Mouse (Mus musculus) spleen, postnatal 10 days (tissue): Measurements from ENCODE around the gene Nenf.

ENCODE experiments used
- DNase-seq, 2 experiments: peaks; one replicate each; pipeline ENCODE4 v3.0.0; 2021 to 2022; ENCODE audit warnings: low spot score in 2 of 2

The Nenf gene

DNA sequence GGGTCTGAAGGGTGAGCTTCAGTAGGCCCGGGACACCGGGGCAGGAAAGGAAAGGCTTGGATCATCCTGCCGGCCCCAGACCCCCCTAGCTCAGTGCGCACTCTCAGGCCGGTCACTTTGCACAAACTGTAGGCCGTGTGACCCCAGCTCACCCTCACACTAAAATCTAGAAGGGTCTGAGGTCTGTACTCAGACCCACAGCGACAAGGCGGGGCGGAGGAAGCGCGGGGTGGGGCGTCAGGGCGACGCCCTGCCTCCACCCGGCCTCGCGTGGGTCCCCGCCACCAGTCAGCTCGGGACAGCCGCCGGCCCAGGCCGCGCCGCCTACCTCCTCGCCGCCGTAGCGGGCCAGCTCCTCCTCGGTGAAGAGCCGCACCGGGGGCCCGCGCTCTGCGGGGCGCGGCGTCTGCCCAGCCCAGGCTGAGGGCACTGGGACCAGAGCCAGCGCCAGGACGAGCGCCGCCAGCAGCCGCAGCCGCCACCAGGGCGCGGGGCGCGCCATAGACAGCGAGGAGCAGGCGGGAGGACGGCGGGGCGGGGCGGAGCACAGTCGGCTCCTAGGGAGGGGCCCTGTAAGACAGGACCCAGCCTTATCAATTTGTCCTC is at the start of gene Nenf:
Gene Nenf (minus strand): TSS at position 604 of the 606 bp plus-strand sequence.
- DNase-seq = peak; percentile 91 to 92

GRCm38 (mm10) chr1:191364477-191364876 is 46.5 kb upstream of the Nenf start:
- DNase-seq = no peak

DNA sequence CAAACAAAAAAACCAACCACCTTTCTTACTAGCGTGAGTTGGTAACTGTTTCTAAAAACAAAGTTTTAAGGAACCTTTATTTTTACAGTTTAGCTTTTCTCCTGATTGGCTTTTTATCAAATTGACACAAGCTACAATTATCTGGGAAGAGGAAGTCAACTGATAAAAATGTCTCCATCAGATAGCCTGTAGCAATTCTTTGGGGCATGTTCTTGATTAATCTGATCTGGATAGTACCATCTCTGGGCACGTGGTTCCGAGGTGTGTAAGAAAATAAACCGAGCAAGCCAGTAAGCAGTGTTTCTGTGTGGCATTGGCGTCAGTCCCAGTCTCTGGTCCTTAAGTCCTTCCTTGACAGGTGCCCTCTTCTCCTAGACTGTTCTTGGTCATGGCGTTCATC is 44.4 kb upstream of the Nenf start:
- no peak for DNase-seq

DNA sequence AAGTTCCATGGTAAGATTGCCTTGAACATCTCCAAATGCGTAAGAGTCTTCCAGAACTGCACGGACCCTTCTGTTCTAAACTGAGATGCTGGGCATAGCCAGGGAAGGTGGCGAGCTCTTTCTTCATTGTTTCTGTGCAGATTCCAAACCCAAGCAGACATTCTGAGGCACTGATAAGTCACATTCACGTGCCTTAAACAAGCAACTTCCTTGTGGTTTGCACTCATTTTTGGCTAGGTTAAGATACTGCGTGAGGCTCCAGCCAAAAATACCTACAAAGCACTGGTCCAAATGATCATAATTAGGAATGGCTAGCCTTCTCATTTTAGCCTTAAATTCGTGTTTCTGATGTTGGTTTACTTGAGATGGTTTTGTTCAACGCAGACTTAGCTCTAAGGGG is 41.5 kb upstream of the Nenf start:
- DNase-seq = no peak

DNA sequence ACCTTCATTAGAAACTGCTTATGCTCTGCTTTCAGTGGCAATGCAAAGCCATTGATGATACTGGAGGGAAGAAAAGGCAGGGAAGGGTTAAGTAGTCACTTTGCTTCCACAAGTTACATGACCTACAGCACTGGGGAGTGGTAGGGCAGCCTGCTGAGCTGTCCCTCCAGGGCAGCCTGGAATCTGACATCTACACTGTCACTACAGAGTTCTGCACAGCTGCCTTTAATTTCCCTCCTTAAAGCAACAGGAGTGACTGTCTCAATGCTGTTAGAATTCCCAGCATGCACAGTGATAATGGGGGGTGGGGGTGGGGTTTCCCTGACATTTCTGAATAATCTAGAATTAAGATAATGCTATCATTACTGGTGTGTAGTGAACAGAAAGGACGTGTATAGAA is 38.9 kb upstream of the Nenf start:
- no peak for DNase-seq

GRCm38 (mm10) chr1:191353836-191354235 is 35.8 kb upstream of the Nenf start:
- no peak for DNase-seq

DNA sequence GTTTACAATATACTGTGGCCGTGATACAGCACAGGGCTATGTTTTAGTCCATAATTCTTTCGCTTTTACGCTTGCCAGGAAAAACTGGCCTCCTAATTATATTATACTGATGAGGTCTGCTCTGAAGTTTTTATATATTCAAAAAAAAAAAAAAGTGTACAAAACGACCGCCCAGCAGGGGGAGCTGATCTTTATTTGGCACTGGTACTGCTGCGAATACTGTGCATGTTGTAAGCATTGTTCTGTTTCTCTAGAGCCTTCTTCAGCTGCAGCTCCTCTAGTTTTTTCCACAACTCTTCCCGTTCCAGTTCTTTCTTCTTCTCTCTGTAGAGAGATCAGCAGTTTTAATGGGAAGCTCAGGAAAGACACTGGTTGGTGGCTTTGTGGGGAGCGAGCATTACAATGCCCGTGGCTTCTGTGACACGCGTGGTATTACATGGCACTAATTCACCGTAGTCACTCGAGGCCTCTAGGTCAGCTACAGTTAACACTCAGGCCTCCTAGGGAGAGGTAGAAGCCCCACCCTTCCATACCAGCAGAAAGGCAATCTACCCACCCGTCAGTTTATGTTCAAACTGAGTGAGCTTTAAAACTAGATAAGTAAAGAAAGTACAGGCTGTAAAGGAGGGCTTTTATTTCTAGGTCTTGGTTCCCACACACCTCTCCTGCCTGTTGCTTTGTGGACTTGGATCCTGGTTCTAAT is 34.9 kb upstream of the Nenf start:
- peak in 1 of 2 experiments; percentile 78 for DNase-seq

DNA sequence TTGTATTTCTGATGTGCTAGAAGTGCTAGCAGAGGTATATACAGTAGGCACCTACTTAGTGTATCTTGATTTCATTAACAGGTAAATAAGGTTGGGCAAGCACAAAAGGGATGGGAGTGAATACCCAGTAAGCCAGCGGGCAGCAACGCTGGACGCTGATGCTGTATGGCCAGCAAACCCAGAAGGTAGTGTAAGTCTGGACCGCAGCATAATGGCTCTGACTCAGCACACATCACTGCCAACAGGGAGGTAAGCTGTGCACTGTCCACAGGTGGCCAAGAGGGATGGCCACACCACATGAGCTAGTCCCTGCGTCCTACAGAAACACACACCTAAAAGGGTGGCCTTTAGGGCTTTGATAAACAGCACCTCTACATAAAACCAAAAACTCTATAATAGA is 32.4 kb upstream of the Nenf start:
- no peak for DNase-seq

GRCm38 (mm10) chr1:191349486-191350037 is 31.6 kb upstream of the Nenf start:
- DNase-seq = no peak

DNA sequence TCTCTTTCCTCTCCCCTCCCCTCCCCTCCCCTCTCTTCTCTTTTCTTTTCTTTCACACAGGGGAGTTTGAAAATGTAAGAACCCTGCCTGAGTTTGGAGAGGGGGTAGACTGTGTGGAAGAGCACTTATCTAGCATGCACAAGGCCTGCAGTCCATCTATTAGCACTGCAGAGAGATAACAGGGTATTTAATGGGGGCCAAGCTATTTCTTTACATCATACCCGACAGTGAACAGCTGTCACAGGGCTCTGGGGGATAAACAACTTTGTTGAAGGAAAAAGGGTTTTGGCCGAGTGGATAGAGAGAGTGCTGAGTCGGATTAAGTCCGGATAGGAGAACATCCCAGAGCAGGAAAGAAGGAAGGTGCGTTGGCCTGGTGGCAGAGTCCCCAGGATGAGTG is 31.0 kb upstream of the Nenf start:
- DNase-seq = no peak

DNA sequence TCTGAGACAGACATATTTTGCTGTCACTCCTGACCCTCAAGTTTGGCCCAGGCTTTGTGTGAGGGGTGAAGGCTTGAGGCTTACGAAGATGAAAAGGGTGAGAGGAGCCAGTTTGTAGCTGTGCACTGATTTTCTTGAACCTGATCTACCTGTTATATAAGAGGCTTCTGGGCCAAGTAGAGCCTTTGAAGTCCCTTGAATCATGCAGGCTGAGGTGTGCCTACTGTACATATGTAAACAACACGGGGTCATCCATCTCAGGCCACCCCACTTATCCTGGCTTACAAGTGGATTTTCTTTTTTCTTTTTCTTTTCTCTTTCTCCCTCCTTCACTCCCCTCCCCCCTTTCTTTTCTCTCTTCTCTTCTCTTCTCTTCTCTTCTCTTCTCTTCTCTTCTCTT is 30.6 kb upstream of the Nenf start:
- DNase-seq = no peak

DNA sequence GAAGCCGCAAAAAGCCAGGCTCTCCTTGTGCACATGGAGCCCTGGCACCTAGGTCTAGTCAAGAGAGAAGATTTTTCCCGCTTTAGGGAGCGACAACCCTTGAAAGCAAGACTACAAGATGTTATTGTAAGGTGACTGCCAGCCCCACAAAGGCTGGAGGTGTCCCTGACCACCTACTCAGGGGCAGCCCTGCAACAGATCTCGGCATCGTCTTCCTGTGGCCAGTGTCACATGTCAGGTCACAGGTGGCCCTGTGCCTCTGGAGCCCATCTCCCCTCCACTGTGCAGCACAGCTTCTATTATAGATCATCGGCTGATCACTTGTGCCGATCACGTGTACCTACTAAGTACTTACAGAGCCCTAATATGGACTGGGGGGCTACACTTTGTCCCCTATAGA is 29.6 kb upstream of the Nenf start:
- DNase-seq = no peak

- DNase-seq = no peak
Measured at GRCm38 (mm10) chr1:191340530-191340929, 22.5 kb upstream of the Nenf start.

DNA sequence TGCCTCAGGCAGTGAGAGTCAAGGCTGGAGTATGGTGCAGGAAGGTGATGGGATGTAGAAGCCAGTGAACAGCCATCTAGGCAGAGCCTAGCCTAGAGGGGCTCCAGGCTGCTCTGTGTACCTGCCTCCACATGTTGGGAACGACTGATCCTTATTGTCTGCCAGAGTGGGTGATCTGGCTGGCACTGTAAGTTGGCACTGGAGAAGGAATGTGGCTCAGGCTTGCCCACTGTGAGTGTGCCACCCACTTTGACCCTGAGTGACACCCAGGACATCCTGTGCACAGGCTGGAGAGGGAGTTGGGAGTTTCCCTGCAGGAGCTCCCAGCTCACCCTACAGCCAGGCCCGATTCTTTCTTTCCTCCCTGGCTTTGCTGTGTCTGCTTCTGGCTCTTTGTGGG is 21.9 kb upstream of the Nenf start:
- no peak for DNase-seq

DNA sequence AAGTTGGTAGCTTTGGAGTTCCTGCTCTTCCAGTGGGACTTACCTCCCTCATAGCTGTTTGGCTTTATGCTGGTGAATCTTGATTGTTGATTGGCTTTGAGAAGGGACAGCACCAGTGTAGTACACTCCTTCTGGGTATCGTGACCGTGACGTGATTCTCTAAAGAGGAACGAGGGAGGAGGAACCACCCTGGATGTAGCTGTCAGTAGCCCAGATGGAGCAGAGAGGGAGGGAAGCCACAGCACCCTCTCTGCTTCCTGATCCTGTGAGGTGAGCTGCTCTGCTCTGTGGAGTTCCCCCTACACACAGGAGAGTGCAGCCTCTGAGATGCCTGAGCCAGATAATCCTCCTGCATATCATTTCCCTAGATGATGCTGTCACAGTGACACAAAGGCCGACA is 16.5 kb upstream of the Nenf start:
- DNase-seq = no peak

DNA sequence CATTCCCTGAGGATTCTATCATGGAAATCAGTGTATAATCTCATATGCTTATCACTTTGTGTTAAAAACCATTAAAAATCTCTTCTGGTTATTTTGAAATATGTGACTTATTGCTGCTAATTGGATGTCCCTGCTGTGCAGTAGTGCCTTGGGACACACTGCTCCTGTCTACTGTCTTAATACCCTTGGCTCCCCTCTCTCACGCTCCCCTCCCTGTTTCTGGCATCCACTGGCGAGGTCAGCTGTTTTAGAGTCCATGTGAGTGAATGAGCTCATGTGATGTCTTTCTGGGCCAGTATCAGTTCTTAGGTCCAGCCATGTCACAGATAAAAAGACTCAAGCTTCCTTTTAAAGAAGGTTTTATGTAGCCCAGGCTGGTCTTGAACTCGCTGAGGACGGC is 12.4 kb upstream of the Nenf start:
- no peak for DNase-seq

DNA sequence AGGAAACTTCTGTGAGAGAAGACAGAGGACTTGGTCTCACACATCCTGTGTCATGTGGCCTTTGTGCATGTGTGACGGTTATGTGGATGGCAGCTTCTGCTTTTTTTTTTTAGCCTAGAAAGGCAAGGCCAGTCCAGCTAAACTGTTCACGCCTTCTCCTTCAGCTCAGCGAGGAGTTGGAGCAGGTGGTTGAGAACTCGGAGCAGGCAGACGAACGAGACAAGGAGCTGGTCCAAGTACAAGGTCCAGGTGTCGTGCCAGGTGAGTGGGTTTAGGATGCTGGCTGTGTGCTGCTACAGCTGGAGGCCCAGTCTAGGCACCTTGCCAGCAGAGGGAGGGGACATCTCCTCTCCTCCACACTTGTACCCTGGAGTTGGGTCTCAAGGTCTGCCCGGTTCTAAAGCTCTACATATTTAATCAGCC is 10.0 kb upstream of the Nenf start:
- no peak for DNase-seq

- DNase-seq = no peak
Measured at GRCm38 (mm10) chr1:191327258-191327657, 9.3 kb upstream of the Nenf start.

DNA sequence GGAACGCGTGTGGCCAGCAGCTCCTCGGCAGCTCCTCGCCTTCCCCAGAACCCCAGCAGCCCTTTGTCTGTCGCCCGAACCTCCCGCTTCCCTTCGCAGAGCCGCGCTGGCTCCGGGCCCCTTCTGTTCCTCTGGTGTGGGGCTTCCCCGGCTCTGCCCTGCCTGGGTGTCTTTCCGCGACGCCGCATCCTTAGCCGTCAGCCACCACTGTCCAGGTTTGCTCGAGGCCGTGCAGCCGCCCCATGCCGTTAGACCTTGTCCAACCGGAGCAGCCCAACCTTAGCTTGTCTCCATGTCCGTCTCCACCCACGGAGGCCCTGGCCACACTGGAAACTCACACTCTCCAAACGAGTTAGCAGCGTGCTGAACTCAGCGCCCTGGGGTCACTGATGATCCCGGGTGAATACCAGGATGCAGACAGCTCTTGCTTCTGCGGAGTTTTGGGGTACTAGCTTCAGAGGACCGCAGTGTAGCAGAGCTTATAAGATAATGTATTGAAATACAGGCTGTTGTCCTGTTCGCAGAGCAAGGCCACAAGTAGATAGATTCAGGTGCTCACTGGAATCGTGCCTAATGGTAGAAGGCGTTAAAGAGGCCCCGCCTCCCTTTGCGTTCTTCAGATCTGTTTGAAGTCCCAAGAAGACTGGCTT is 8.4 kb upstream of the Nenf start:
- peak in 1 of 2 experiments; percentile 78 for DNase-seq

GRCm38 (mm10) chr1:191325726-191326232 is 7.8 kb upstream of the Nenf start, which contains the start of gene Tmem206:
Tmem206 (plus strand) TSS chr1:191325912.
- peak; percentile 93 to 97 for DNase-seq

- DNase-seq = peak in 1 of 2 experiments; percentile 18
Measured at GRCm38 (mm10) chr1:191324733-191325590, 7.0 kb upstream of the Nenf start.

GRCm38 (mm10) chr1:191323381-191323780 is 5.4 kb upstream of the Nenf start:
- DNase-seq = no peak
